Mouse (Mus musculus) olfactory bulb, adult 2 months (tissue): ENCODE results near the gene Lypd6b. TPM values are rescaled to one million over a fixed set of nuclear protein-coding genes. Genes with fewer than 3 reads are reported as not detected.

Experiments
- H3K27ac ChIP-seq: fragments of 200-500 bp; 2 replicates; pipeline ENCODE4 v1.5.1; 2012; ENCODE audit warnings: low read depth, low read length; ENCODE audit not compliant: insufficient read depth
- H3K4me1 ChIP-seq: fragments of 200-500 bp; 2 replicates; pipeline ENCODE4 v1.6.1; 2012; ENCODE audit warnings: low read length; ENCODE audit not compliant: control insufficient read depth, insufficient read depth
- H3K4me3 ChIP-seq: fragments of 200-500 bp; 2 replicates; pipeline ENCODE4 v1.5.1; 2012; ENCODE audit warnings: mild to moderate bottlenecking, low read depth, low read length, moderate library complexity; ENCODE audit not compliant: insufficient read depth
- CTCF ChIP-seq: fragments of 200-500 bp; IDR thresholded peaks from 2 replicates; pipeline ENCODE4 v1.5.1; 2012; ENCODE audit warnings: low read depth, mild to moderate bottlenecking, low read length, moderate library complexity; ENCODE audit not compliant: insufficient read depth
- POLR2A ChIP-seq: fragments of 200-500 bp; IDR thresholded peaks from 2 replicates; pipeline ENCODE4 v1.6.1; 2012; ENCODE audit warnings: mild to moderate bottlenecking, low read depth, low read length, moderate library complexity; ENCODE audit not compliant: insufficient read depth
- WGBS: fragments of 180-500 bp; shearing (Covaris S2); methylation state at CpG from one replicate; pipeline ENCODE4 v1.1.7; 2018; 5-methylcytosine and 5-hydroxymethylcytosine counted together
- polyA plus RNA-seq: library from polyadenylated mRNA; stranded (reverse); fragments of >200 nt; gene quantifications from 2 replicates; pipeline ENCODE4 v1.2.4, GENCODE M21; 2012; ENCODE audit warnings: low replicate concordance; ENCODE audit not compliant: missing spikeins, insufficient read depth, insufficient read length

Lypd6b gene
- polyA plus RNA-seq, 1 experiment = not detected

DNA sequence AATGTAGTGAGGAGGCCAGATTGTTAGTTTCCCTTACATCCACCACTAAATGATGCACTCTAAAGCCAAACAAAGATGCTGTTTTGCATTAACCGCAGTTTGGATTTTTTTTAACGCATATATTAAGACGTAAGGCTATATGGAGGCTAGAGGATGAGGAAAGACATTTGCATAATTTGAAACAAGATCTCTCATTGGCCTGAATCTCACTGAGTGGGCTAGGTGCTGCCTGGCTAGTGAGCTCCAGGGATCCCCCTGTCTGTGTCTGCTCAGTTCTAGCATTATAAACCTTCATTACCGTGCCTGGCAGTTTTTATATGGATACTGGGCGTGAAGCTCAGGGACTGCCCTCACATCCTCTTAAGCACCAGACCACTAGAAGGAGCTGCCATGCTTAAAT is 138.7 kb downstream of the Lypd6b start:
- Histone ChIP-seq H3K4me1 (no peaks in the 10 kb centered on the region), H3K27ac (no peak overlapping the region), H3K4me3 (no peak overlapping the region)
- TF ChIP-seq POLR2A (no peak), CTCF (no peak)
- WGBS = 81% methylated on average over 5 of the region's 5 CpGs

DNA sequence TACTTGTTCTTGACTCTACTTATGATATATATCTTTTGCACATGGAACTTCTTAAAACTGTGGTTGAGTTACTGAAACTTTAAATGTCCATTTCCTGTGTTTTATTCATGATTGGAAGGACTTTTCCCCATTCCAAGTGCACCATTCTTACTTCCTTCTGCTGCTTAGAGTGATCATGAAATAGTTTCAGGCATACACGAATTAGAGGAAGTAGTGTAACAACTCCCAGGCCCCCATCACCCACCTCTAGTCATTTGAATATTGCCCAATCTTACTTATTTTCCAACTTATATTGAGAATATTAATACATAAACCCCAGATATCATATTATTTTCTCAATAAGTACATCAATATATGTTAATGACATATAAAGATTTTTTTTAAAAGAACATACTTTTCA is 139.9 kb downstream of the Lypd6b start:
- H3K4me1 ChIP-seq = no peaks in the 10 kb centered on the region
- WGBS = 74% methylated on average over 1 of the region's 1 CpGs
- H3K4me3 ChIP-seq = no peak overlapping the region
- TF ChIP-seq CTCF = no peak
- TF ChIP-seq POLR2A = no peak
- H3K27ac ChIP-seq = no peak overlapping the region

- 88% methylated on average over 3 of the region's 3 CpGs for WGBS
- TF ChIP-seq POLR2A (no peak), CTCF (no peak)
- Histone ChIP-seq H3K27ac (no peak overlapping the region), H3K4me3 (no peak overlapping the region), H3K4me1 (no peaks in the 10 kb centered on the region)
Observed at GRCm38 (mm10) chr2:49929931-49930330, 142.4 kb downstream of the Lypd6b start.

GRCm38 (mm10) chr2:49937621-49938020 is 150.1 kb downstream of the Lypd6b start:
- WGBS = 40% methylated on average over 13 of the region's 13 CpGs

DNA sequence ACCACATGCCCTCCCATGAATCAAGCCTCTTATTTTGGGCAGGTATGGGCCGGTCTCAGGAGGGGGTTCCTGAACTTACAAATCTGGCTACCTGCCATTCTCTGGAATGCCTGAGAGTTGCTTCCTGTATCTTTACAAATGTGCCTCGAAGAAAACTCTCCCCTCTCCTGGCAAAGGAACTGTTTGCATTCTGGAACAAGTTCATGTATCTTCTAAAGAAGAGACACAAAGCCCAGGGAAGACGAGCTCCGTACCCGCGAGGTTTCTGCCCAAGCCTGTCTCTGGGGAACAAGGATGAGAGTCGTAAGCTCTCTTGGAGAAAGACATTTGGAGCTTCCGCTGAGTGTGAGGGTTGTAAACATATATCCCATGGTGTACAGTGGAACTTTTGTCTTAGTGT is 150.8 kb downstream of the Lypd6b start:
- no peak for TF ChIP-seq POLR2A
- TF ChIP-seq CTCF = no peak
- Histone ChIP-seq H3K4me1 (no peaks in the 10 kb centered on the region), H3K4me3 (no peak overlapping the region), H3K27ac (no peak overlapping the region)
- WGBS = 67% methylated on average over 8 of the region's 8 CpGs

More at GRCm38 (mm10) chr2:49937621-49938020, 150.1 kb downstream of the Lypd6b start:
- Histone ChIP-seq H3K4me1 (no peaks in the 10 kb centered on the region), H3K27ac (no peak overlapping the region), H3K4me3 (no peak overlapping the region)
- TF ChIP-seq CTCF (no peak), POLR2A (no peak)

DNA sequence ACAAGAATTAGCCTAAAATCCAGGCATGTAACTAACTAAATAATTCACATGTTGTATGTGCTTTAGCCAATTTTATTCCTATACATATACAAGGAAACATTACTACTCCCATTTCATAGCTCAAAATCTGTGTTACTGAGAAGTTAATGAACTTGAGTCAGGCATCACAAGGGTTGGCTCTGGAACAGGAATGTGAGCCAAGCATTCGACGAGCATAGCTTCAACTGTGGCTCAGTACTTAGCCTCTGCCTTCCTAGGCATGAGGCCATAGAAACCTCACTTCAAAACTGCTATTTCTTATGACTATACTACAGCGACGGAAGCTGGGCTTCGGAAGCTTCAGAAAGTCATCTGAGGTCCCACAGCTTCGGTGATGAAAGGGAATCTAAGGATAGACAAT is 152.9 kb downstream of the Lypd6b start:
- H3K4me3 ChIP-seq = no peak overlapping the region
- TF ChIP-seq POLR2A = no peak
- no peak for TF ChIP-seq CTCF
- no peak overlapping the region for H3K27ac ChIP-seq
- no peaks in the 10 kb centered on the region for H3K4me1 ChIP-seq
- WGBS = 52% methylated on average over 6 of the region's 6 CpGs

- 78% methylated on average over 5 of the region's 5 CpGs for WGBS
- no peak for TF ChIP-seq POLR2A
- no peak for TF ChIP-seq CTCF
- Histone ChIP-seq H3K27ac (no peak overlapping the region), H3K4me1 (no peaks in the 10 kb centered on the region), H3K4me3 (no peak overlapping the region)
Observed at GRCm38 (mm10) chr2:49942100-49942499, 154.6 kb downstream of the Lypd6b start.

DNA sequence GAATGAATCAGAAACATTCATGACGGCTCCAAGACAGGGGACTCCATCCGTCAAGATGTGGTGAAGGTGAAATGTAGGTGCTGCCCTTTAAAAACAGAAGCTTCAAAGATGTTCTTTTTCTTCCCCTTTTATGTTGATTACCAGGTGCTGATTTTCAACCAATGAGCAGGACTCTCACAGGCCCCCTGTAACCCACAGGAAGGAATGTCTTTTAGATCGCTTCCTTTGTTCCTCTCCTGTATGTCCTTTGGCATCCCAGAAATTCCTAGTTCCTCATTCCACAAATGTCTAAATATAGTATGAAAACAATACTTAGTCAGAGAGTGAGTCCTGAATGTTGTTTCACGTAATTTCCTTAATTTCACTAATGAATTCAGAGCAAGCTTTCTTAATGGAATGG is 164.2 kb downstream of the Lypd6b start:
- Histone ChIP-seq H3K4me1 (no peaks in the 10 kb centered on the region), H3K27ac (no peak overlapping the region), H3K4me3 (no peak overlapping the region)
- 75% methylated on average over 4 of the region's 4 CpGs for WGBS
- TF ChIP-seq POLR2A (no peak), CTCF (no peak)

DNA sequence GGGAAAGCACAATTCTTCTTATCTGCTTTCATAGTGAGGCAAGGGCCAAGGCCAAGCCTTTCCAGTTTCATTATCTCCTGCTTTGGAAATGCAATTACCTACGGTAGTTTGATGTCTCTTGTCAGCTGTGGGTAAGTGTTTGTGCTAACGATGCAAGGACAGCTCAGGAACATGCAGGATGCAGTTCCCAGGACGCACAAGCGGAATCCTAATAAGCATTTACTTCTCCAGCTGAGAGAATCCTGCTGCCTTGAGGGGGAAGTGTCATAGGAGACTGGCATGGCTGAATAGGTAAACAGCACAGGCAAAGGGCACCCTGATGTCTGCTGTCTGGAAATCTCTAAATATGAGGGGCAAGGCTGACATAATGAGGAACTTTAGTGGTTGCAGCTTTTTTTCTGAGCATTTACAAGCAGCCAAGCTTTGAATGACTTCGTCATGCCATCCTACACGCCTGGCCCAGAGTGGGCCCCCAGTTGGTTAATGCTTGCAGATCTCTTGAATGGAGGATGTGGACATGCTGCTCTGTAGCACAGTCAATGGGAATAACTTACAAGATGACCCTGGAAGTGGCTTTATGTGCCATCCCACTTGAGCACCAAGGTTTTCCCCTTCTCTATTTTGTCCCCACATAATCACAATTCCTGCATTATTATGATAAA is 165.3 kb downstream of the Lypd6b start:
- Histone ChIP-seq H3K4me1 (no peaks in the 10 kb centered on the region), H3K27ac (no peak overlapping the region), H3K4me3 (no peak overlapping the region)
- TF ChIP-seq CTCF (no peak), POLR2A (no peak)
- WGBS = 80% methylated on average over 6 of the region's 6 CpGs
